Mouse (Mus musculus): ENCODE measurements at regions not wholly inside any gene's neighbourhood (a gene's known extent, or its start where the extent isn't known, plus 50 kb on each side); places are given as distances from the start of the nearest gene placed in this dataset.

DNA sequence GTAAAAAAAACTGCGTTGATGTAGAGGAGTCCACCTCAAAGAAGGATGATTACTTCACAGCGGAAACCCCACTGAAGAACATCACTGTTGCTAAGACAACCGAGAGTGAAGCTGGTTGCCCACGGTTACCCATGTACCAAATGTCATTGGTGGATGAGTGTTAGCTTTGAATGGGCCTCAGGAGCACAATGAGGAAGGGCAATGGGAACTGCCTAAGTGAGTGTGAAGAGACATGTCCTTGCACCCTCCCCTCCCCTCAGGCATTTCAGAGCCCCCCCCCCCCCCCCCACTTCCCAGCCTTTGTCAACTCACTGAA, 96.1 kb upstream of the Chd2 start:
- DNase-seq (ENCODE audit: low spot score in 2 of 2): peak in 1 of 2 experiments; percentile 58

DNA sequence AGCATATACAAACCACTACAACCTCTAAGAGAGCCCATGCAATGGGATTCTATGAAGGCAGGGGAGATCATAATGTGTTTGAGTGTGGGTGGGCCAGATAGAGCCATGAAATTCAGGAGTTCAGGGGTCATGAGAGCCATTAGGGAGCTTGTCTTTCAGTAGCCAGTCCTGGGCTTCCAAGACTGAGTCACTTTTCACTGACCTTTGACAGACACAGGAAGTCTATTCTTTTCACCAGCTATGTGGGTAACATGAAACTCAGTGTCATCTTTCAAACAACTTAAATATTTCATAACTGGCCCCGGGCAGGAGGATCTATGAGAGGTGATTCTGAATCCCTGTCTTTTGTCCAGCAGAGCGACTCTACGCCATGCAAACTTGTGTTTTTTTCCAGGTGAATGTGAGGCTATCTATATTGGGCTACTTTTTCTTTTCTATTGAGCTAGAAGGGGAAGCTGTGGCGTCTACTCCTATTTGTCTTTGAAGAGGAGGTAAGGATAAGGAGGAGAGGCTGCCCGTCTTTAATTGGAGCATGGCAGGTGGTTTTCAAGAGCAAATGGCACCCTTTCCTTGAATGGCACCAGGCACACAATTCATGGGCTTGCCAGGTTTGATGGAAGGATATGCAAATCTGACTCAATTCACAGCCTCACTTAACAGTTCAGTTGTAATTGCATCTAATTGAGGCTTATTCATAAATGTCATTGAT, 95.6 kb upstream of the Chd2 start:
- no peak for DNase-seq (ENCODE audit: low spot score in 2 of 2)

DNA sequence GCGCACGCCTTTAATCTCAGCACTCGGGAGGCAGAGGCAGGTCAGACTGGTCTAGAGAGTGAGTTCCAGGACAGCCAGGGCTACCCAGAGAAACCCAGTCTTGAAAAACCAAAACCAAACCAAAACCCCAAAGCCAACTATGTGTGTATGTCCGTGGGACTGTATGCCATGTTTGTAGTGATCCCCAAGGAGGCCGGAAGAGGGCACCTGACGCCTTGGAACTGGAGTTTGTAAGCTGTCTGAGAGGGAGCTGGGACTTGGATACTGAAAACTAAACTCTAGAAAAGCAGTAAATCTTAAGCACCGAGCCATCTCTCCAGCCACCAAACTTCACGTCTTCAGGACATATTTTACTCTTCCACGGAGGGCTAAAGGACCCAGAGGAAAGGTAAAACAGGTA, 93.8 kb upstream of the Chd2 start:
- no peak for DNase-seq (ENCODE audit: low spot score in 2 of 2)

DNA sequence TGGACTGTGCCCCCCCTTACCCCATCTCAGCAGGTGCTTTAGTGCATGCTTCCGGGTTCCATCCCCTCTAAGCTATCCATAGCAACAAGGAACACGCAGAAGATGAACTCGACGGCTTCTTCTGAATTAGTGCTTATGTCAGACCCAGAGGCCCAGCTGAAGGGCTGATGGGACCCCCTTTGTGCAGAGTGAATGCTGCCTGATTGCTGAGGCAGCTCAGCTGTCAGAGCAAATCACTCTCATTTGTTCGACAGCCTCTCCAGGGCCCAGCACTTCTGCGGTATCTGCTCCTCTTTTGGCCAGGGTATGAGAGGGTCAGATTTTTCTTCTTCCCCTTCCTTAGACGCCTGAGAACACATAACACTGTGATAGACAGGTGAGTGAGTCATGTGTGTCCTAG, 89.2 kb upstream of the Chd2 start:
- DNase-seq (ENCODE audit: low spot score in 2 of 2): no peak

DNA sequence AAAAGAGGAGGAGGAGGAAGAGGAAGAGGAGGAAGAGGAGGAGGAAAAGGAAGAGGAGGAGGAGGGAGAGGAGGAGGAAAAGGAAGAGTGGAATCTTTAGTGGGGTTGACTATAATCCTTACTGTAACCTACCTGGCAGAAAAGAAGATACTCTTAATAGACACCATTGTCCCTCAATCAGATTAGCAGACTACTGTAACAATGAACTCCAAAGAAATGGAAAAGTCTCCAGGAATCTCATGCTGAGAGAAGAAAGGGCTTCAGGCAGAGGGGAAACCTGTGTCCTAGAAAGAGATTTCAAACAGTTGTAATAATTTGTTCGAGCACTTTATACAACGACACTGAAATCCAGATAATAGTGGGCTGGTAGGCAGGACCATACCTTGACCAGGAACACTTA, 87.6 kb upstream of the Chd2 start:
- no peak for DNase-seq (ENCODE audit: low spot score in 2 of 2)

DNA sequence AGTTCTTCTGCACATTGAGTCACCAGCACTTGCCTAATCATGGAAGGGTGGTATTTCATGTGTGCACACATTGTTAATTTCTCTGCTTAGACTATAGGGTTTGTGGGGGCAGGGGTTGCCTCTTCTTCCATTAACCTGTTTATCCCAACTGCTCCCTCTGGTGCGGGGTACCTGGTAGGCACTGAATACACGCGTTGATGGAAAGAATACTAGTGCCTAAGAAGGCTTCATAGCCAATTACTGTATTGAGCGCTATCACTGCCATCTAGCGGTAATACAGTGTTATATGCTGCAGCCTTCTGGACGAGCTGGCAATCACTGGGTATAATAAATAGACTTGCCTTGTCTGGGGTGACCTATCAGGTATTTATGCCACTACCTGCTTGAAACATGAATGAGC, 86.4 kb upstream of the Chd2 start:
- DNase-seq (ENCODE audit: low spot score in 2 of 2): peak; percentile 70 to 87

DNA sequence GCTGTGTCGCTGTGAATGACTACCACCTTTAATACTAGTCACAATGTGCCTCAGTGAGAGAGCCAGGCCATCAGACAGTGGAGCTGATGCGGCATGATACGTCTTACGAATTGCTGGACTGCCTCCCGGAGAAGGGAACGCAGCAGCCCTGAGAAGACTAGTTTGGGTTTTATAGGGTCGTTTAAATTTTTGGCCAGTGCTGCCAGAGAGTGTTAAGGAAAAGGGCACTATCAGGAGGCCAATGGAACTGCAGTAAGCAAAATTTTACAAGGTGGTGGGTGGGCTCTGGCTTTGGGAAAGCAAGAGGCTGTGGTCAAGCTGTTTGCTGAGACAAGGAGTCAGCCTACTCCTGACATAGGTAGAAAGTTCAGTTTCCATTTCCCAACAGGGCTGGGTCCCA, 84.7 kb upstream of the Chd2 start:
- no peak for DNase-seq (ENCODE audit: low spot score in 2 of 2)

DNA sequence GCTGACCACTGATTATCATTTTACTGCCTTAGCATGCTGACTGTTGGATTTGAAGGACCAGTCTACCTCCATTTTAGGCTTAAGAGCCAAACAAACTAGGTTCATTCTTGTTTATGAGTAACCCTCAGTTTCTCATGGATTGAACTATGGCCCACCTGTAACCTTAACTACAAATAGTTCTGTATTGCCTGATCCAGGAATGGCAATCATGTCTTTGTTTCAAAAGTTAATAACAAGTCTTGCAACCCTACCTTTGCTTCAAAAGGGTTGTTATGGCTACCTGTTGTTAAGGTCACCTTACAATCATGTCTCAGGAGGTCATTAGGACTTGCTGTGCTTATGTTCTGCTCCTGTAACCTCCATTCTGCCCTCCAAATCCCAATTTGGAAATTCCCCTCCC, 84.0 kb upstream of the Chd2 start:
- no peak for DNase-seq (ENCODE audit: low spot score in 2 of 2)

DNA sequence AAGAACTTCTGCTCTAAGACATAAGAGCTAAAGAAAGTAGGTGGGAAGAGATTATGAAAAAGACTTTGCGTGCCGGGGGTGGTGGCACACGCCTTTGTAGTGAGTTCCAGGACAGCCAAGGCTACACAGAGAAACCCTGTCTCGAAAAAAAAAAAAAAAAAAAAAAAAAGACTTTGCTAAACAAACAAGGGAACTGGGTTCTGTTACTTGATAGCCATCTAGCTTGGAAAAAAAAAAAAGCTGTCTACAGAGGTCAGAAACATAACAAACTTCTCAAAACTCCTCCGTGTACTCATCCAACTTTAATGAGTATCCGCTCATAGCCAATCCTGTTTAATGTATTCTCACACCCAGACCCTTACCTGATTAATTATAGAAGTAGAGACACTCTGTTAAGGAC, 83.4 kb upstream of the Chd2 start:
- DNase-seq (ENCODE audit: low spot score in 2 of 2): no peak

DNA sequence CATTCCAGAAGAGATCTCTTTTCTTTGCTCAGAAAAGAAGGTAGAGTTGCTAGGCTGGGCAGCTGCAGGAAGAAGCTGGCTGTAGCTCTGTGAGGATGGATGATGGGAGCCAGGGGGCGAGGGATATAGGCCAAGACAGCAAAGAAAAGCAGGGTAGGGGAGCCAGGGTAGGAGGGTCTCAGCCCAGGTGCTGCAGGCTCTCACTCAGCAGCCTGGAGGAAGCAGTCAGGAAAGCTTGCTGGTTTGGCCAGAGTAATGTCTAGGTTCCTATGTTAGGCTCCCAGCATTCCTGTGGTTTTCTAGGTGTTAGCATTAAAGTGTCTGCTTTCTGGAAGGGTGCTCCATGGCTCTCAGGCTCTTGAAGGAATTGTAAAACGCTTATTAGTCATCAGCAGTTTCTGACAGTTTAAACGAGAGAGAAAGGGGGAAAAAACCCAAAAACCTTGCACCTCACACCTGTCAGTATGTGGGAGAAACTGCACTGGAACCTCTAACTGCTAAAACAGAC, 82.5 kb upstream of the Chd2 start:
- no peak for DNase-seq (ENCODE audit: low spot score in 2 of 2)

DNA sequence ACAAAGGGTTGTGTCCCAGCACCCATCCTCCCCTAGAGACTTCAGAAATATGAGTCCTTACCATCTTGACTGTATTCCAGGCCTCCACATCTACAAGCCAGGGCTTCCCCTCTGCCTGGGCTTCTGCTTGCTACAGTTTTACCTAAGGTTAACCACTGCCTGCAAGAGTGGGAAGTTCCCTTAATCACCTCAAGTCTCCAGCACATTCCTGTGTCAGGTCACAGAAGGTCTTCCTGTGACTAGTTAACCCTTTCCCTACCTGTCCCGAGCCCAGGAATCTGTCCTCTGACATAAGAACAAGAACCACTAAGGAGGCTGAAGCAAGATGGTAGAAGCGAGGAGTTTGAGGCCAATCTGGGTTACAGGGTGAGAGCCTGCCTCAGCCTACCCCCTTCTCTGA, 80.8 kb upstream of the Chd2 start:
- DNase-seq (ENCODE audit: low spot score in 2 of 2): no peak

DNA sequence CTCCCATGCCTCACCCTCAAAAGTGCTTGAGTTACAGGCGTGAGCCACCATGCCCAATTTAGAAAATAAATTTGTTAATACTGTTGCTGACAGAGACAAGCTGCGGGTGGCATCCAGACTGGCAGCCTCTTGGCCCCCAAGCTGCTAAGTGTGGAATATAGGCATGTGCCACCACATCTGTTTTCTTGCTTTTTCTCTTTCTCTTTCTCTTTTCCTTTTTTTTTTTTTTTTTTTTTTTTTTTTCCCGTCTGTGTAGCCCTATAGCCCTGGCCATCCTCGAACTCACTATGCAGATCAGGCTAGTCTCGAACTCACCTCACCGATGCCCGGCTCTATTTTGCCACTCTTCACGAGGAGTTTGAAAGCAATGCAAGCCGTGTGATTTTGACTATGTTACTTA, 78.7 kb upstream of the Chd2 start:
- DNase-seq (ENCODE audit: low spot score in 2 of 2): no peak

DNA sequence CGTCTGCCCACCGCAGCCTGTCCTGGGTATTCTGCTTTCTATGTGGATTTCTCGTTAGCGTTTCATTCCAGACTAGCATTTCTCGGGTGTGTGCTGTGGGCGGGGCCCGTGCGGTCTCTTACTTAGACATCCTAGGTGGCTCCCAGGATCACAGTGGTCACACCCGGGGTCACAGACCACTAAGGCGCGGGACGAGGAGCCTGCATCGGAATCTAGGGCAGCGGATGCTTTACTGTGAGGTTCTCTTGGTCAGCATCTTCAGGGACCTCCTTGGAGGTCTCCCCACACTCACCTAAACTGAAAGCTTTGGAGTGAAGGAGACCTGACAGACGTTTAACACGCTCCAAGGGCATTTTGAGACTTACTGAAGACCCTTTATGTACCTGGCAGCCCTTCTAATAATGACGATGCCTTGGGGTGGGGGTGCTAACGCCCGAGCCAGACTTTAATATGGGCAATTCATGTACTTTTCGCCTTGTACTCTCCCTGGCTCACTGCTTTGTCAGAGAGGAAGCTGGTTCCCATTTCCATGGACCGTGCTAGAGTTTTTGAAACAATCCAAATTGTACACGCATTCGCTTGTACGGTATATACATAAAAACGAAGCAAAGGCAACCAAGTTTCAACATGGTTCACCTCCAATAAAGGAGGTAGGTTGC, 77.3 kb upstream of the Chd2 start:
- DNase-seq (ENCODE audit: low spot score in 2 of 2): no peak

DNA sequence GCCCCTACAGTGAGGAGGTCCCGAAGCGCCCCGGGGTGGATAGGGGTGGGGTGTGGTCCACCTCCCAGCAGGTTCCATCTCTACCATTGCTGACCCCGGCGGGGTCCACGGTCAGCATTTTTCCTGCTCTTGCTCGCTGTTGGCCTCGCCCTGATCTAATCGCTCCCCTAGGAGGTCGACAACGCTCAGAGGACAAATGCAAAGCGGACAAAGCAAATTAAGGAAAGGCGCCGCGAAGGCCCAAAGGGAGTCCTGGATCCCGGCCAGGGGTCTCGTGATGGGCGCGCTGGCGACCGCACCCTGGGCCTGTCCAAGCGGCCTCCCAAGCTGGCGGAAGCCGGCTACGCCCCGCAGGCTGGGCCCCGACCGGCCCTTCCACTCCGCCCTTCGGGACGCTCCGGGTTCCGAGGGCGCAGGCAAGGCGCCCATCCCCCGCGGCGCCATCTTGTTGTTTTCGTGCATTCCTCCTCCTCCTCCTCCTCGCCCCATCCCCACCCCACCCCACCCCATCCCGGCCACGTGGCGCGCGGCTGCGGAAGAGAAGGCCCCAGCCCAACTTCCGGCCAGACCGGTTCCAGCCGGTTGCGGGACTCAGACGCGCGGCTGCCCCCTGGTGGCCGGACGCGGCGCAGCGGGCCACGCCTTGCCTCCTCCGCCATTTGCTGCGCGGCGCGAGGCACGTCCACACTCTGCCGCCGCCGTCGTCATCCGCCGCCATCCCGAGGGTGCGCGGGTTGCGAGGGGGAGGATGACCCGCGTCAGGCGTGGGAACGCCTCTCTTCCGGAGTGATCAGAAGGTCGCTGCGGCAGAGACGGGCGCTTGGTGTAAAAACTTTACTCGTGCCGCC, 76.5 kb upstream of the Chd2 start:
- peak; percentile 99 to 100 for DNase-seq (ENCODE audit: low spot score in 2 of 2)

DNA sequence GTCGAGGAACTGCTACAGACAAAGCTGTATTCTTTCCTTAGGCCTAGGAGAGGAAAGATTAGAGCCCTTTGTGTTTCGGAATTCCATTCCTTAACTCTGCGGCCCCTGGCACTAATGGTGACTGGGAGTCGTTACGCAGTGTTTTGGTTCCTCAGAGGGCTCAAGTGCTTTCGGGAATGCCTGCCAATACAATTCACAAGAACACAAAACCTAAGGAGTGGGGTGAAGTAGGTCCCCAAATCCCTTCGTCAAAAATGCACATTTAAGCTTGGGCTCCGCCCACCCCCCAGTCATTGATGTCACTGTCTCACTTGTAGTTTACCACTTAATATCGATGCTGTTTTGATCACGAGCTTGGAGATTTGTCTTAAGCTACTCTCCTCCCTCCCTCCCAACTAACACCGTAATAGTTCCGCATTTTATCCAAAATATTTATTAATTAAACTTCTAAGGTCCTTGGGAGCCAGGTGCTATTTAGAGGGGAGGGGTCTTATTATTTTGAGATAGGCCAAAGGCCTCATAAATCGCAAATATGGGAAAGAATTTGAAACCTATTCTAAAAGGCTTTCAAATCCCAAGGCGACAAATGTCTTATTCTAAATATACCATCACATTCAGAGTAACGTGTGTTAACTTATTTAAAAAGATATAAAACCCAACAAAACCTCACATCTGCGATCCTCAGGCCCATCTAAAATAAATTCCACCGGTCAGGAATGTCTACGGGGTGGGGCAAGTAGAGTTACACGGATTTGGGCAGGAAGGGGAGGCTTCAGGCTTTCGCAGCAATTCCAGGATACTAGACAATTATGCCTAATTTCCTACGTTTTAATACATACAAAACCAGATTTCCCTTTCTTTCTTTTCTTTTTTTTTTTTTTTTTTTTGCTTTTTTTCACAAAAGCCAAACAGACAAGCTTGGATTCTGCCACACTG, 75.6 kb upstream of the Chd2 start:
- DNase-seq (ENCODE audit: low spot score in 2 of 2): peak in 1 of 2 experiments; percentile 63

DNA sequence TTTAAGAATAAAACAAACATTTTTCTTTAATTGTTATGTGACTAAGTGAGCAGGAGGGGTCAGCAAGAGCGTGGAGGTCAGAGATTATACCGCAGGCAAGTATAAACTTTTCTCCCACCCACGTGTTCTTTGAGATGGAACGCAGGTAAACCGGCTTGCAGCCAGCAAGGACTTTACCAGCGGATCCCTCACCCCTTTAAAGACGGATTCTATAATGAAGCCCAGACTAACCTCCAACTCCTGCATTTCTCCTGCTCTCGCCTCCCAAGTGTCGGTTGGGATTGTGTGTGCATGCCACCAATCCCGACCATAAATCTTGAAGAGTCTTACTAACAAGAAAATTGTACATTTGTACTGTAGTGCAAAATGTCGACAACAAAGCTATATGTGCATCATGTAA, 74.4 kb upstream of the Chd2 start:
- DNase-seq (ENCODE audit: low spot score in 2 of 2): no peak

DNA sequence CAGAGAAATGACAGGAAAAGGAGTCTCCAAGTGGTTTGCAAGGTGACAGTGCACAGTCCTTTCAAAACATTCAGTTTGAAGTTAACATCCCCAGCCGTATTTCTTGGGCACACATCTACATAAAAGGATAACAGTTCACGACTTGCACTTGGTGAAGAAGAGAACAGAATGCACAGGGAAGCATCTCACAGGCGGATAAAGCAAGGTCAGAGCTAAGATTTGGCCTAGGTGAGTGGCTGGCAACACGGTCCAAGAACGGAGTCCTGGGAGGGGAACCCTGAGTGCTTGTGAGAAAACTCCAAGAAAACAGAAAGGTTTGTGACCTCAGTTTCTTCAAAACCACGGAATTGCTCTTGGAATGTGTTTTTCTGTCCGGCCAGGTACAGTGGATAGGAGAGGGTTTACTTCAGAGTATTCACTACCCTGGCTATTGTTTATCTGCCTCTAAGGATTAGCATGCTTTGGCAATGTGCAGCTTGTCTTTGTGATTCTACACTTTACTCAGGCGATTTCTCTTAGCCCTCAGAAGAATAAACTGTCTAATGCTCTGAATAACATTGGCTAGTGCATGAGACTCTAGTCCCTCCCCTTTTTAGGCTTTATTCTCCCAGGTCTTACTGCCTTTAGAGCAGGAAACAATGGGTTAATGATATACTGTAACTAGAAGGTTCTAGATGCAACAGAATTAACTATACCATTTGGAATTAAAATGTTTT, 73.4 kb upstream of the Chd2 start:
- no peak for DNase-seq (ENCODE audit: low spot score in 2 of 2)

DNA sequence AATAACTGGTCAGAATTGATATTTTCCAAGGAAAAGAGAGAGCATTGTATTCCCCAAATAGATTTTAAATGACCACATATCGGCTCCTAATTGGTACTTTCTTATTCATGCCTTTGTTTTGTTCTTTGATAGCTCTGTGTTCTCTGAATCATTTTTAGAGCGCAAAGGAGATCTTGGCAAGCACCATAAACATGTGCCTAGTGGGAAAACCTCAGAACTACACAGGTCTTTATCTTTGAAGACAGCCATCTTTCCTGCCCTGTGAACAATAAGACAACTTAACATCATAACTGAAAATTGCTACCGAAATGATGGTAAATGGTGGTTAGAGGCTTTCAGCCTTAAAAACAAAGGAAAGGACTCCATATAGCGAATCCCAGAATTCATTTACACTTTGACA, 72.7 kb upstream of the Chd2 start:
- DNase-seq (ENCODE audit: low spot score in 2 of 2): no peak

DNA sequence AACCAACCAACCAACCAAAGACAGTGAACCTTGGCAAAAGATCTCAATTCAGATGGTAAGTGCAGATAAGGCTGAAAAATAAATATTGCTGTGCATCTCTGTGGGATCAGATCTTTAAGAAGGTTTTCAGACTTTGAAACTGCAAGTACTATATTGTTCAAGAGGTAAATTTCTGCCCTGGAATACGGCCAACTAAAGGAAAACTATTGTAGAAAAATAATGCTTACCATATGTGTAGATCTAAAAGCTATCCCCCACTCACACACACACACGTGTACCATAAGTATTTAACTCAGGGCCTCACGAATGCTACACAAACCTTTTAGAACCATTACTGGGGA, 71.1 kb upstream of the Chd2 start:
- no peak for DNase-seq (ENCODE audit: low spot score in 2 of 2)

DNA sequence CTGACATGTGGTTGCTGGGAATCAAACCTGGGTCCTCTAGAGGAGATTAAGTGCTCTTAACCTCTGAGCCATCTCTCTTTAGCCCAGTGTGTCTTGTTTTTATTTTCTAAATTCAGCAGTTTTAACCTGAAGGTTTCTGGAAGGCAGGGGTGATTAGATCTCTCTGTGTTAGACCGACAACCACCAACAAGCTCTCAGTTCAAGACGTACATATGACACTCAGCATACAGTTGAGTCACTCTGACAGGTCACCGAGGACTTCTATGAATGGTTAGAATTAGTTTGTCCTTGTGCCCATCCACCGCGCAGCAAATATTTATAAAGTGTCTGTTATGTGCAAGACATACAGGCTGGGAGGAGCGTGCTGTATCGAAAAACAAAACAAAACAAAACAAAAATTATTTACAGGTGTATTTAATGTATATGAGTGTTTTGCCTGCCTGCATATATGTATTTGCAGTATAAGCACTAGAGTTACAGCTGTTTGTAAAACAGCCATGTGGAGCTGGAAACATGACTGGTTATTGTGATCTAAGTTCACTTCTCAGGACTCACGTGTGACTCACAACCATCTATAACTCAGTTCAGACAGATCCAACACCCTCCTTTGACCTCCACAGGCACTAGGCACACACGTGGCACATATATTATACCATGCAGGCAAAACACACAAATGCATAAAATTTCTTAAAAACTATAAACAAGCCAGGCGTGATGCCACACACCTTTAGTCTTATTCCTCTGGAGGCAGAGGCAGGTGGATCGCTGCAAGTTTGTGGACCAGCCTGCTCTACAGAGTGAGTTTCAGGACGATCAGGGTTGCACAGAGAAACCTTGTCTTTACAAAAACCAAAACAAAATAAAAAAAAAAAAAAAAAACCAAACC, 70.5 kb upstream of the Chd2 start:
- DNase-seq (ENCODE audit: low spot score in 2 of 2): no peak
